Mouse (Mus musculus) embryonic fibroblast, embryonic 13.5 days (primary cell): ENCODE results near the gene Elovl6. TPM values are rescaled to one million over a fixed set of nuclear protein-coding genes. Genes with fewer than 3 reads are reported as not detected.

Experiments
- H3K27ac ChIP-seq: 2 replicates; pipeline ENCODE4 v1.5.1; 2012; ENCODE audit warnings: low read length, control low read depth, inconsistent platforms; ENCODE audit not compliant: insufficient read depth
- H3K4me1 ChIP-seq: 2 replicates; pipeline ENCODE4 v1.6.1; 2011; ENCODE audit warnings: low read length; ENCODE audit not compliant: control insufficient read depth, insufficient read depth
- H3K4me3 ChIP-seq: 2 replicates; pipeline ENCODE4 v1.5.1; 2011; ENCODE audit warnings: mild to moderate bottlenecking, control low read depth, low read length; ENCODE audit not compliant: insufficient read depth
- CTCF ChIP-seq: IDR thresholded peaks from 2 replicates; pipeline ENCODE4 v1.5.1; 2011; ENCODE audit warnings: mild to moderate bottlenecking, control low read depth, low read length, moderate library complexity, borderline replicate concordance; ENCODE audit not compliant: insufficient read depth
- POLR2A ChIP-seq: IDR thresholded peaks from 2 replicates; pipeline ENCODE4 v1.6.1; 2011; ENCODE audit warnings: low read depth, mild to moderate bottlenecking, control low read depth, low read length, moderate library complexity
- polyA plus RNA-seq: library from polyadenylated mRNA; stranded (reverse); fragments of >200 nt; gene quantifications from 2 replicates; pipeline ENCODE4 v1.2.4, GENCODE M21; 2011; ENCODE audit warnings: low read depth; ENCODE audit not compliant: missing spikeins, insufficient read length

The Elovl6 gene
- polyA plus RNA-seq, 1 experiment = 37.9 TPM

DNA sequence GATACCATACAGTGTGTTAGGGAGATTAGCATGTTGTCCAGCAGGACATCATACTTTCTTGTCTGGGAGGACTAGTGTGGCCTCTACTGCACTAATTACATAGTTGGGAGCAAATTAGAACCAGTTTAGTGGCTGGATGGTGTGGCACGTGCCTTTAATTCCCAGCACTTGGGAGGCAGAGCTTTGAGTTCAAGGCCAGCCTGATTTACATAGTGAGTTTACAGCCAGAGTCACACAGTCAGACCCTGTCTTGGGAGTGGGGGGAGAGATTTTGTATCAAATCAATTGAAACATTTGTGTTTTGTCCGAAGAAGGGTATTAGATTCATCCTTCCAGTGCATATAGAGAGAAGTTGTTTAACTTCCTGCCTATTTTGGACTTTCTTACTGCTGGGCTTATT lies 8.7 kb downstream of the Elovl6 start:
- Histone ChIP-seq H3K4me1 (peaks cover 2% of the 10 kb centered on the region; the same call in 1 of the 2 replicates), H3K4me3 (no peak overlapping the region), H3K27ac (no peak overlapping the region)
- TF ChIP-seq CTCF (no peak), POLR2A (no peak)

DNA sequence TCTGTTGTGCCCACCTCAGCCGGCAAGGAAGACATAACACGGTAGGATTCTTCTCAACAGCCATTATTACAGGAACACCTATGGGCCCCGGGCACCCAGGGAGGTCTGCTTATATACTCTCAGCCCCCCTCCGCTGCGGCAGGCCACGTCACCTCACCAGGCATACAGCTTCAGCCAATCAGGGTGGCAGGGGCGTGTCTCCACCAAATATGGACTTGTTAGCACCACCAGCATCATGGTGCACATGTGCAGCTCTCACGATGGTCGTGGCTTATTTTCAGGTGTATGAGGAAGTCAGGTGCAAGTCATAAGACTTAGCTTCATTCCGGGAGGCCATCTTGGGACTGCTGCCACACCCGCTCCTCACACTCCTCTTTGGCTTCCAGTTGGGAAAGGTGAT lies 9.3 kb downstream of the Elovl6 start:
- peaks cover 2% of the 10 kb centered on the region; the same call in 1 of the 2 replicates for H3K4me1 ChIP-seq
- TF ChIP-seq POLR2A (no peak), CTCF (no peak)
- H3K4me3 ChIP-seq = no peak overlapping the region
- no peak overlapping the region for H3K27ac ChIP-seq

DNA sequence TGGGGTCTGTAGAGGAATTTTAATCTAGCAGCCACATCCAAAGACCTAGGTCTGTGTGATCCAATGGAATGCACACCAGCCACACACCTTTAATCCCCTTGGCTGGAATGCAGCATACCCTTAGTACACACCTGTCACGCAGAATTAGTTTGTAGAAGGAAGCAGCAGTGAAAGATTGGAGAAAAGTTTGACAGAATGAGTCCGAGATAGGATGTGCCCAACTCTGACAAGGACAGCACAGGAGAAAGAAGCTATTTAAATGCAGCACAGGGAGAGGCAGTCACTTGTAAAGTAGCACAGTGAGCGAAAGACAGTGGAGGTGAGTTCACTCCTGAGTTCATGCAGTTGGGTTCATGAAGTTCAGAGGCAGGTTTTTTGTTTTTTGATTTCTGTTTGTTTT lies 11.2 kb downstream of the Elovl6 start:
- no peak overlapping the region for H3K27ac ChIP-seq
- H3K4me3 ChIP-seq = no peak overlapping the region
- no peak for TF ChIP-seq CTCF
- no peak for TF ChIP-seq POLR2A
- H3K4me1 ChIP-seq = no peaks in the 10 kb centered on the region

DNA sequence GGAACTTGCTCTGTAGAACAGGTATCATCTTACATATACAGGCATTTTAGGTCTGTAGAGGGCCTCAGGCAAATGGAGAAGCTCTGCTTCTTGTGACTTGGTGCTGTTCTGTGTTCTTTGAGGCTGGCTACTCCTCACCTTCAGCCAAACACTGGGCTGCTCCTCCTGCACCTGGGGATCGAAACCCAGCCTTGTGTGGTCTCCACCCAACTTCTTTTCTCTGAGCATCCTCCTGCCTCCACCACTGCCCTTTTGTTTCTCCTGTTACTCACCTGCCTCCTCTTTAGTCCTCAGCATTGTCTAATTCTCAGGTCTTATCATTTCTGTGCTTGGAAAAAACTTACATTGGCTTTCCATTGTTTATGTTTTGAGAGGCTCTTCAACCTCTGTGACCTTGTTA lies 12.1 kb downstream of the Elovl6 start:
- H3K27ac ChIP-seq = no peak overlapping the region
- H3K4me3 ChIP-seq = no peak overlapping the region
- no peak for TF ChIP-seq POLR2A
- no peak for TF ChIP-seq CTCF
- no peaks in the 10 kb centered on the region for H3K4me1 ChIP-seq

DNA sequence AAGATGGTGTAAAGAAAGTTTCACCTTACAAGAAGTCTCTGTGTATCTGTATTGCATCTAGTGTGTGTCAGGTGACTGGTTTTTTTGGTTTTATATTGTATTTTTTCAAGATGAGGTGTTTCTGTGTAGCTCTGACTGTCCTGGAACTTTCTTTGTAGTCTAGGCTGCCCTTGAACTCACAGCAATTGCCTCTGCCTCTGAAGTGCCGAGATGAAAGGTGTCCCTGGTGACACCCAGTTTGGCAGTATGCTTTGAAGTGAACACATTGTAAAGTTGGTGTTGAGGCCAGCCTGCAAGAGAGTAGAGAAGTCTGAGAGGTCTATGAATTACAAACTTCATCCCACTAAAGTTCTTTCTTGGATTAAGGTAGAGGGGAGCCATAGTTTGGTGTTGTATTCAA lies 13.1 kb downstream of the Elovl6 start:
- Histone ChIP-seq H3K4me1 (no peaks in the 10 kb centered on the region), H3K4me3 (no peak overlapping the region), H3K27ac (no peak overlapping the region)
- TF ChIP-seq CTCF (no peak), POLR2A (no peak)

DNA sequence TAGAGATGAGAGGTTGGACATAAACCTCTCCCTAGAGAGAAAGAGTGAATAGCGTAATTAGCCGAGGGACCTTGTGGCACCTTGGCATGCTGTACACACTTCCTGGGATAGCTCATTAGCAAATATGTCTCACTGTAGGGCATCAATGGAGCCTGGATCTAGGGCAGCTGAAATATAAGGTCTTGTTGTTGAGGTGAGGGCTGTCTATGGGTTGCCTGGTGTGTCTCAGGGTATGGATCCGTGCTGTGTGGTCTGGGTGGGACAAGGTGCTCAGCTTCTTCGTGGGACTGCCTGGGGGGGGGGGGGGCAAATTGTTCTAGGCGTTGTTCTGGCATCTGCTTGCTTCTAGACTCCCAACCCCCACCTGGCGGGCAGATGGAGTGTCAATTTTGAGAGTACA lies 13.6 kb downstream of the Elovl6 start:
- TF ChIP-seq POLR2A (no peak), CTCF (no peak)
- Histone ChIP-seq H3K4me1 (no peaks in the 10 kb centered on the region), H3K4me3 (no peak overlapping the region), H3K27ac (no peak overlapping the region)

DNA sequence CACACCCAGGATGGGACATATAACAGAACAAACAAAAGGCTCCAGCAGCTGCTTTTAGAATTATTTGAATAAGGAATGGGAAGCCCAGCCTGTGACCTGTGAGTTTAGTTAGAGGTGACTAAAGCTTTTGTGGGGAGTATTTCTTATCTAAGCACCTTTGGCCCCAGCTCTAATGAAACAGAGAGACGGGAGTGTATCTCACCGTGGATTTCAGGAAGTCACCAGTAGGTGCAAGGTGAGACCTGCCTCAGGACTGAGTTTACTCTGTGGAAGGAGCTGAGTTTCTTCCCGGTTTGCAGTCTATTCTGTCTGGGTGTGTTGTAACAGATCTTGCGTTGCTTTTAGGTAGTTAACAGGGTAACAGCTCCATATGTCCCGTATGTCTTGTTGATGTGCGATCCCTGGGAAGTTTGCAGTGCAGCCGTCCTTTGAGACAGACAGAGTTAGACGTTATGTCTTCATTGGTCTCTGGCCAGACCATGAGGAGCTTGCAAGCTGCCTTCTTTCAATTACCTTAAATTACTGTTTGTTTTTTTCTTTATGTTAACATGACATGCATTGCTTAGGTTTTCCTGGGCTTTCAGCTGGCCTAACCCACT lies 15.8 kb downstream of the Elovl6 start:
- H3K27ac ChIP-seq = no peak overlapping the region
- H3K4me1 ChIP-seq = peaks cover 3% of the 10 kb centered on the region; the same call in 1 of the 2 replicates
- TF ChIP-seq CTCF (no peak), POLR2A (no peak)
- no peak overlapping the region for H3K4me3 ChIP-seq

DNA sequence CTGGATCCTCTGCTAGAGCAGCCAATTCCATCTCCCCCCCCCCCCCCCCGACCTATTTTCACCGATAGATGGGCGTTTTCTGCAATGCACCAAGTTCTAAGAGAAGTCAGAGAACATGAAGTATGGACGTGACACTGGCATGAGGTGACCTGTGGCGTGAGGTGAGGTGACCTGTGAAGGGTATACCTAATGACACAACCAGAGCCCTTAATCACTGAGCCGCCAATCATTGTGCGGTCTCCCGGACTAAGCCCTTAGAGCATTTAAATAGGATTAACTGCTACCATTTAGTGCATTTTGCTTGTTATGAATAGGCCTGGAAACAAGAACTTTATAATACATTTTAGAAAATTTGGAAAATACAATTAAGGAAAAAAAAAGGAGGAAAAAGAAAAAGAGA lies 16.6 kb downstream of the Elovl6 start:
- TF ChIP-seq CTCF (no peak), POLR2A (no peak)

DNA sequence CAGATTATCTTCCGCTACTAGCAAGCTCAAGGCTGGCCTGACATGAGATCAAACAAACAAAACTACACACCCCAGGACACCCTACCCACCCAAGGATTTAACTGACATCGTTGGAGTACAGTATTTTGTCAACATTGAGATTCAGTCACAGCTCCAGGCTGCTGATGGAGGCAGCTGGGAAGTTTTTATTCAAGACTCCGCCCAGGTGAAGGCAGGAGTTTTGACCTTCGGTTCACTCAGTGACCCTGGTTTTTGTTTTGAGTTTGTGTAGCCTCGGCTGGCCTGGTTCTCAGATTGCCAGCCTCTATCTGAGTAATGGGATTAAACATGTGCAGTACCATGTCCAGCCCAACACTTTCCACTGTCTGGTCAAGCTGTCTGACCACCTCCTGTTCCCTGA lies 17.4 kb downstream of the Elovl6 start:
- TF ChIP-seq CTCF (no peak), POLR2A (no peak)
- H3K4me3 ChIP-seq = no peak overlapping the region
- peaks cover 3% of the 10 kb centered on the region; the same call in 1 of the 2 replicates for H3K4me1 ChIP-seq
- H3K27ac ChIP-seq = no peak overlapping the region

More for the DNA sequence above, 16.6 kb downstream of the Elovl6 start:
- Histone ChIP-seq H3K4me1 (peaks cover 3% of the 10 kb centered on the region; the same call in 1 of the 2 replicates), H3K27ac (no peak overlapping the region), H3K4me3 (no peak overlapping the region)

DNA sequence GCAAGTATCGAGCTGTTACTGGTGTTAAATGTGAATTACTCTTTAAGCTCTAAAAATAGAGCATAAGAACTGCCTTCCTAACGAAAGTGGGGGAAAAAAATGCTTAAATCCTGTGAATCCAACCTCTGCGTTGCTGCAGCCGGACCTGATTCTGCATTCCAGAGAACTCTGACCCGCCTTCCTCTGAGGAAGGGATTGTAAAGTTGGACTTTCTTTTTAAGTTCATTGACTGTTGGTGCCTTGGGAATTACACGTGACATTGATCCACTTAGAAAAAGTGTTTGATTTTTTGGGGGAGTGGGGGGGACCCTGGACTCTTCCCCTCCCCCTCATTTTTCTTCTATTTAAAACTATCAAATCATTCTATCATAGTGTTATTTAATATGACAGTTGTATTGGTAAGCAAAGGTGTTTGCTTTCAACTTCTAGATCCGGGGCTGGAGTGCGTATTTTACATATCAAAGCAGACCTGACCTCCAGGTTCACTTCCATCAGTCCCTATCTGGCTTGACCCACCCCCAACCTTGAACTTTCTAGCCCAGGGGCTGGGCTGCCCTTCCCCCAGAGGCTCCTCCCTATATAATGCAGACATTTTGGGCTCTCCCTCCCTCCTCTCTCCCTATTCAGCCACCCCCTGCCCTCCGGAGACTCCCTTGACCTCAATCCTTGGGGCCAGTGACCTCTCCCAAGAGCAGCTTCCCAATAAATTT lies 19.6 kb downstream of the Elovl6 start:
- H3K4me1 ChIP-seq = peaks cover 3% of the 10 kb centered on the region; the same call in 1 of the 2 replicates
- TF ChIP-seq CTCF (no peak), POLR2A (no peak)
- H3K4me3 ChIP-seq = no peak overlapping the region
- peak overlapping the region; percentile 41 for H3K27ac ChIP-seq
